Mouse (Mus musculus) hindbrain, embryonic 10.5 days (tissue): ENCODE measurements at regions not wholly inside any gene's neighbourhood (a gene's known extent, or its start where the extent isn't known, plus 50 kb on each side); places are given as distances from the start of the nearest gene placed in this dataset.

ENCODE experiments used
- DNase-seq: peaks from one replicate; pipeline ENCODE4 v3.0.0-alpha.2; 2017; ENCODE audit warnings: low spot score
- H3K27ac ChIP-seq: fragments of 300-500 bp; sonication (generic); 2 replicates; pipeline ENCODE4 v1.5.1; 2016; ENCODE audit warnings: mild to moderate bottlenecking, moderate library complexity
- H3K27me3 ChIP-seq: fragments of 300-500 bp; sonication (generic); 2 replicates; pipeline ENCODE4 v1.6.1; 2016; ENCODE audit warnings: mild to moderate bottlenecking; ENCODE audit not compliant: poor library complexity, insufficient read depth, severe bottlenecking
- H3K36me3 ChIP-seq: fragments of 300-500 bp; sonication (generic); 2 replicates; pipeline ENCODE4 v1.6.1; 2016; ENCODE audit warnings: mild to moderate bottlenecking, moderate library complexity
- H3K4me1 ChIP-seq: fragments of 300-500 bp; sonication (generic); replicated peaks from 2 replicates; pipeline ENCODE4 v1.6.1; 2016; ENCODE audit warnings: mild to moderate bottlenecking
- H3K4me3 ChIP-seq: fragments of 300-500 bp; sonication (generic); 2 replicates; pipeline ENCODE4 v1.5.1; 2016; ENCODE audit warnings: mild to moderate bottlenecking, moderate library complexity
- H3K9me3 ChIP-seq: fragments of 300-500 bp; sonication (generic); 2 replicates; pipeline ENCODE4 v1.6.1; 2016; ENCODE audit warnings: mild to moderate bottlenecking, moderate library complexity
- WGBS: fragments of 180-500 bp; shearing (Covaris S2); methylation state at CpG from one replicate; pipeline ENCODE4 v1.1.7; 2016; 5-methylcytosine and 5-hydroxymethylcytosine counted together

- no peak for DNase-seq
- H3K4me1 ChIP-seq = no peaks in the 10 kb centered on the region
- H3K27ac ChIP-seq = no peak overlapping the region
- no peaks in the 10 kb centered on the region for H3K9me3 ChIP-seq
- no peak overlapping the region for H3K4me3 ChIP-seq
- H3K36me3 ChIP-seq = no peaks in the 10 kb centered on the region
- 79% methylated on average over 2 of the region's 2 CpGs for WGBS
- no peaks in the 10 kb centered on the region for H3K27me3 ChIP-seq
These were observed 337.8 kb upstream of the Dcn start for GRCm38 (mm10) chr10:97141561-97141960.

DNA sequence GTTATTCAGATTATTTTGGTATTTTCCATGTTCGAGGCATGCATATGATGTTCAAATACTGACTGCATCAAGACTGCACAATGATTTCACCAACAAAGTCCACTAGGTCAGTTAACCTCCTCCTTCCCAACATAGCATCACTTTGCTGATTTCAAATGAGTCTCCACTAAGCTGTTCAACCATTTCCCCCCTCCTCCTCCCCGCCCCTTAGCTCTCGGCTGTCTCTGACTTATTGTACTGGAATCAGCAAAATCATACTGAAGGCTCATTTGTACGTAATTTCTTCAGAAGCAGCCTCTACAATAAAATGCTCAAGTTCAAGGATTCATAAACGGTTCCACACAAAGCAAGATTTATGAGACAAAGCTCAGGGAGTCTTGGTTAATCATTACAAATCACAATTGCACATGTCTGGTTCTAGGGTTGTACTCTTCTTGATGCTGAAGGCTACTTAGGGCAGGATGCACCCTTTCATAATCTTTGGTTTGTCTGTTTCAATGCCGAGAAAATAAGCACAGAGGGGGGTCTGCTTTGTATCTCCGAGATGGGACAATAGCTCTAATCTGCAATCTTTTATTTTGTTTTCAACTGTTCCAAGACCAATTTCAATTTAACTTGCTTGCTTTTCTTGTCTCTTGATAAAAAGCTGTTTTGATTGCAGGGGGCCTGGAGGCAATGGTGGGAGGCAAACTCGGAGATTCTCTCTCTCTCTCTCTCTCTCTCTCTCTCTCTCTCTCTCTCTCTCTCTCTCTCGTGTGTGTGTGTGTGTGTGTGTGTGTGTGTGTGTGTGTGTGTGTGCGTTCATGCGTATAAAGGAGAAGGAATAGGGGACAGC lies 320.6 kb upstream of the Dcn start:
- Histone ChIP-seq H3K27me3 (no peaks in the 10 kb centered on the region), H3K27ac (peak overlapping the region; percentile 23; the same call in 1 of the 2 replicates), H3K36me3 (no peaks in the 10 kb centered on the region), H3K4me3 (no peak overlapping the region), H3K9me3 (no peaks in the 10 kb centered on the region), H3K4me1 (peaks cover 14% of the 10 kb centered on the region)
- WGBS = 54% methylated on average over 11 of the region's 11 CpGs
- DNase-seq = no peak

DNA sequence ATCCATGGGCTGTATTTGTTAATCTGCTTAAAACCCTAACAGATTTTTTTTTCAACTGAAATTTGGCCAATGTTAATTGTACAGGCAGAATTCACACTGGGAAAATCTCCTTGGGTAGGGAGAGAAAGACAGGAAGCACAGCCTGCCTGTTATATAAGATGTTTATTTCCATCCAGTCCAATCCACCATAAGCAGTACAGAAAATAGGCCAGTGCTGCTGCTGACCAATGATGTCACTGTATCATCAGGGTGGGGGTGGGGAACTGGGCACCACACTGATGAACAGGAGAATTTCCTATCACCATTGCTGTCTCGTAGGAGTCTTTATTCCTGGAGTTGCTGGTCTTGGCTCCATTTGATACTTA lies 320.0 kb upstream of the Dcn start:
- no peaks in the 10 kb centered on the region for H3K27me3 ChIP-seq
- peak overlapping the region; percentile 23 for H3K27ac ChIP-seq
- no peaks in the 10 kb centered on the region for H3K36me3 ChIP-seq
- no peaks in the 10 kb centered on the region for H3K9me3 ChIP-seq
- 80% methylated on average over 1 of the region's 1 CpGs for WGBS
- H3K4me3 ChIP-seq = no peak overlapping the region
- no peak for DNase-seq
- H3K4me1 ChIP-seq = peaks cover 14% of the 10 kb centered on the region

DNA sequence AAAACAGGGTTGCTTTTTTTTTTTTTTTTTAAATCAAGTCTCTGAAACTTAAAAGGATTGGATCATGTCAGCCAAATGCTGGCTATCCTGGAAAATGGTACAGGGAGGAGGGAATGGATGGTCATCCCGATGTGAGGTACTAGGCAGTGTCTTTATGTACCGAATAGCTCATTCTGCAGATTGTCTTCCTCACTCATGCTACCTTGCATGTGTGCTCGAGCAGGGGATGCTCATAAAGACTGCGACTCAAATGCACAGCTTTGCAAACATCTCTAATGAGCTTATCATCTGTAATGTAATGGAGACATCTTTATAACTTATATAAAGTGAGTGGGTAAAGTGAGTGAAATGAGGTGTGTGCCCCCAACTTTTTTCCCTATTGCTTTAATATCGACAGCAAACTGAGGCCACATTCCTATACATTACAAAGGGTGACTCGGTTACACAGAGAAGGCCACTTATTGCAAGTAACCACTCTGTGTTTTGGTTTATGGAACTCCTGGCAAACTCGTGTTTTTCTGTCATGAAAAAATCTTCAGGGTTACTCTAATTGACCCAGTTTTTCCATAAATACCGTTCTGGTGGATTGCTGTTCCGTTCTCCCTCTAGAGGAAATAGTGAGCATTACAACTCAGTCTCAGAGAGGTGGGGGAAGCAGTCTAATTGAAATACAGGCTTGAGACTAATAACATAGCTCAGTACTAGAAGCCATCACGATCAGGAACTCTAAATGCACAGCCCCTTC lies 319.4 kb upstream of the Dcn start:
- DNase-seq = no peak
- Histone ChIP-seq H3K4me3 (no peak overlapping the region), H3K27me3 (no peaks in the 10 kb centered on the region), H3K36me3 (no peaks in the 10 kb centered on the region), H3K9me3 (no peaks in the 10 kb centered on the region), H3K4me1 (peaks cover 14% of the 10 kb centered on the region), H3K27ac (no peak overlapping the region)
- WGBS = 59% methylated on average over 10 of the region's 10 CpGs

DNA sequence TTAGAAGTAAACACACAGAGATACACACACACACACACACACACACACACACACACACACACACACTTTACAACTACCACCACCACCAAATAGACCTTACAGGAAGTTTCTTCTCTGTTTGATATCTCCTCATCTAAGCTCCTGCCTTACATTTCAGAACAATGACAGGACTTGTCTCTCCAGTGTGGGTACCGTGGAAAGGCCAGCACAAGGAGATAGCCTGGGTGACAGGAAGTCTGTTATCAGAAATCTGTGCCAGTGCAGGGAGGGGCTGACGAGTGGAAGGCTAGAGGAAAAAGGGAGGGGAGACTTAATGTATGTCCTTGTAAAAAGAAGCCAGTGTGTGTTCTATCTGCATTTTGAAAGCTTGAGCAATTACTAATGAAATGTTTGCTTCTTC lies 318.5 kb upstream of the Dcn start:
- Histone ChIP-seq H3K9me3 (no peaks in the 10 kb centered on the region), H3K27me3 (no peaks in the 10 kb centered on the region), H3K4me3 (no peak overlapping the region), H3K36me3 (no peaks in the 10 kb centered on the region), H3K27ac (no peak overlapping the region), H3K4me1 (peaks cover 14% of the 10 kb centered on the region)
- WGBS = 63% methylated on average over 2 of the region's 2 CpGs
- DNase-seq = no peak

DNA sequence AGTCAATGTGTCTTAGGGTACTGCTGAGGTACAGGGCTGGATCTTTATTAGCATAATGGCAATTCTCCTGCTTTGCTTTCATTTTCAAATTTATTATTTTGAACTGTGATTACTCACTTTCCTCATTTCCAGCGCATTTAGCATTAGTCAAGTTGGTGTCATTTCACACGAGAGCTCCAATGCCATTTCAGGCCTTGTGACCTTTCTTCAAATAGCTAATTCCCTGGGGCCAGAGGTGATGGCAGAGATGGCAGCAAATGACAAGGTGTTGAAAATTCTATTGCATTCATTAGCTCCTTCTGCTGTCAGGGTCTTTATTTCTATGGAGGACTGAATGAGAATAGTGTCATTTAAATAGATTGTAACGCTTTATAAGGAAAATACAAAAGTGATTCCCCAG lies 300.9 kb upstream of the Dcn start:
- H3K4me3 ChIP-seq = no peak overlapping the region
- DNase-seq = no peak
- H3K27me3 ChIP-seq = no peaks in the 10 kb centered on the region
- no peaks in the 10 kb centered on the region for H3K9me3 ChIP-seq
- 0 out of 2 replicates have a peak, but pooled peaks cover 4% of the 10 kb centered on the region for H3K4me1 ChIP-seq
- no peaks in the 10 kb centered on the region for H3K36me3 ChIP-seq
- 43% methylated on average over 3 of the region's 3 CpGs for WGBS
- no peak overlapping the region for H3K27ac ChIP-seq

- DNase-seq = no peak
- no peaks in the 10 kb centered on the region for H3K9me3 ChIP-seq
- H3K27ac ChIP-seq = no peak overlapping the region
- H3K4me1 ChIP-seq = no peaks in the 10 kb centered on the region
- H3K4me3 ChIP-seq = no peak overlapping the region
- H3K36me3 ChIP-seq = no peaks in the 10 kb centered on the region
- no peaks in the 10 kb centered on the region for H3K27me3 ChIP-seq
These were observed 289.7 kb upstream of the Dcn start for GRCm38 (mm10) chr10:97189696-97190095.

- no peak for DNase-seq
- H3K4me1 ChIP-seq = peaks cover 29% of the 10 kb centered on the region; the same call in 1 of the 2 replicates
- H3K9me3 ChIP-seq = no peaks in the 10 kb centered on the region
- H3K36me3 ChIP-seq = no peaks in the 10 kb centered on the region
- no peak overlapping the region for H3K4me3 ChIP-seq
- H3K27ac ChIP-seq = peak overlapping the region; percentile 45
- 67% methylated on average over 4 of the region's 4 CpGs for WGBS
- no peaks in the 10 kb centered on the region for H3K27me3 ChIP-seq
These were observed 268.1 kb upstream of the Dcn start for GRCm38 (mm10) chr10:97211238-97211695.

- peak overlapping the region; percentile 64; the same call in 1 of the 2 replicates for H3K27ac ChIP-seq
- H3K36me3 ChIP-seq = no peaks in the 10 kb centered on the region
- H3K4me1 ChIP-seq = peaks cover 29% of the 10 kb centered on the region; the same call in 1 of the 2 replicates
- WGBS = 84% methylated on average over 7 of the region's 7 CpGs
- no peaks in the 10 kb centered on the region for H3K9me3 ChIP-seq
- no peak for DNase-seq
- no peak overlapping the region for H3K4me3 ChIP-seq
- no peaks in the 10 kb centered on the region for H3K27me3 ChIP-seq
These were observed 267.5 kb upstream of the Dcn start for GRCm38 (mm10) chr10:97211785-97212398.

DNA sequence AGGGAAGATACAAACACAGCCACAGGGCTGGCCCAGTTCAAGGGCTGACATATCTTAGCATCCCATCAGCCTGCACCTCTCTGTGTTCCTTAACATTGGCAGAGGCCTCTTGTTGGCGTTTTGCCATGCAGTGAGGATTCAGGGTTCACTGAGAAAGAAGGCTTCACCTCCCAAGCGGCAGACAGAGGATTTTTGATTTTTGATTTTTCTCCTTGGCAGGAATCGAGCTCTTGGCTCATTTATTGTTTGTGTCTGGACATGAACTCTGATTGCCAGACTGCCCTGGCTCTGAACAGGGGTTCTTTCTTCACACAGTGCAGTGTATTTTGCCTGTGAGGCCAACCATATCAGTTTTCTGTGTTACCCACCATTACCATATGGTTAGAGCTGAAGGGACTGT lies 259.9 kb upstream of the Dcn start:
- Histone ChIP-seq H3K36me3 (no peaks in the 10 kb centered on the region), H3K27ac (no peak overlapping the region), H3K9me3 (no peaks in the 10 kb centered on the region), H3K4me3 (no peak overlapping the region), H3K27me3 (no peaks in the 10 kb centered on the region), H3K4me1 (no peaks in the 10 kb centered on the region)
- no peak for DNase-seq
- 83% methylated on average over 3 of the region's 3 CpGs for WGBS

DNA sequence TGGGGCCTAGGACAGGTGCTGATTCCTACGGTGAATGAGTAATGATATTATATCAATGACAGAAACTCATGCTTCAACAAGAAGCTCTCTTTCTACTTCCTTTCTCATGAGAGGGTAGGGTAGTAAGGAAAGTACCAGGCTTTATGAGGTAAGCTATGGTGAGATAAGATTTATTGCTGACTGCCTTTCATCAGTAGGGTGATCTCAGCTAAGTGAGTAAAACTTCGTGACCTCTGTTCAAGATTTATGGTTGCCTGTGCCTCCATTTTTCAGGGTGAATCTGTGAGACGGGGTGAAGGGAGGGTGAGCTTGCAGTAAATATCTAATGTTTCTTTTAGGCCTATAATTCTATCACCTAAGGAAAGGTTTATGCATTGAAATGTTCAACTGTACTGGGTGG lies 259.0 kb upstream of the Dcn start:
- no peaks in the 10 kb centered on the region for H3K27me3 ChIP-seq
- H3K4me1 ChIP-seq = no peaks in the 10 kb centered on the region
- 87% methylated on average over 3 of the region's 3 CpGs for WGBS
- no peaks in the 10 kb centered on the region for H3K9me3 ChIP-seq
- H3K27ac ChIP-seq = no peak overlapping the region
- DNase-seq = no peak
- no peaks in the 10 kb centered on the region for H3K36me3 ChIP-seq
- H3K4me3 ChIP-seq = no peak overlapping the region

DNA sequence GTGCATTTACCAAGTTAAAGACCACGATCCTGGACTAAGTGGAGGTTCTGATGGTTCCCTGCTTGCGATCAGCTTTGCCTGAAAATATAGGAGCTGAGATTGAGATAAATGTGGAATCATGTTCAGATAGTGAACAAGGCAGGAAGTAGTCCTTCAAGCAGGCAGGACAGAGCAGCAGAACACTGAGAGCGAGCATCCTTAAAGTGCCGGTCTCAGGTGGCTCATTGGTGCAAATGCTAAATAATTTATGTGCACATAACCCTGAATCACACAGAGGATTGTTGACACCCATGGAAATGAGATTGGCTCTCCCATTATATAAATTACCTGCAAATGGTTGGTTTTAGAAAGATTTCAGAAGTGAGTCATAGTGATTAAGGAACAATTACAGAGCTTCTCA lies 243.8 kb upstream of the Dcn start:
- WGBS = 89% methylated on average over 4 of the region's 4 CpGs
- no peak for DNase-seq
- Histone ChIP-seq H3K27me3 (no peaks in the 10 kb centered on the region), H3K4me1 (no peaks in the 10 kb centered on the region), H3K9me3 (no peaks in the 10 kb centered on the region), H3K27ac (no peak overlapping the region), H3K4me3 (no peak overlapping the region), H3K36me3 (no peaks in the 10 kb centered on the region)

DNA sequence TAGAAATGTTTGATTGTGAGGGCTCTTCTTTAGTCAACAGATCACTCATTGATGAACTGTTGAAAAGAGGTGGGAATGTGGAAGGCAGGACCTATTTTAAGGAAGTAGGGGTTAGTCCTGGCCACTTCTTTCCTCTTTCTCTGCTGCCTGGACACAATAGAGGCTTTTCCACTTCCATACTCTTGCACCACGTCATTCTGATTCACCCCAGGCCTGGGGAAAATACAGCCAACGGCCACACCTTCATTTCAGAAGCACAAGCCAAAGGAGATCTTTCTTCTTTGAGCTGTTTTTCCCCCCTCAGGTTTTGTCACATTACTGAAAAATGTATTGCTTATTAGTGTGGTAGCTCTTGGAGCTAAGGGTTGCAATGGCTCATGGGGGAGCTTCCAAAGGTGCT lies 237.9 kb upstream of the Dcn start:
- no peak for DNase-seq
- Histone ChIP-seq H3K4me3 (no peak overlapping the region), H3K27ac (no peak overlapping the region), H3K4me1 (0 out of 2 replicates have a peak, but pooled peaks cover 3% of the 10 kb centered on the region), H3K36me3 (no peaks in the 10 kb centered on the region), H3K27me3 (no peaks in the 10 kb centered on the region), H3K9me3 (no peaks in the 10 kb centered on the region)
- WGBS = 76% methylated on average over 2 of the region's 2 CpGs
